Mouse (Mus musculus) CH12.LX (cell line): ENCODE results near the gene Mrpl40. TPM values are rescaled to one million over a fixed set of nuclear protein-coding genes. Genes with fewer than 3 reads are reported as not detected.
"Not testable (repeated sequence)": the region's sequence is repeated elsewhere in the genome, so short reads cannot be mapped to it uniquely, and the experiment has no call there.

Experiments used
- DNase-seq: peaks from one replicate; pipeline ENCODE4 v3.0.0-alpha.2; 2013; ENCODE audit errors: extremely low read depth
- H3K27ac ChIP-seq: 2 replicates; pipeline ENCODE4 v1.5.1; 2012; ENCODE audit warnings: low read depth, mild to moderate bottlenecking, control low read depth, moderate library complexity; ENCODE audit not compliant: insufficient read depth
- H3K27me3 ChIP-seq: replicated peaks from 2 replicates; pipeline ENCODE3; 2012; ENCODE audit warnings: inconsistent platforms
- H3K36me3 ChIP-seq, 2 experiments: replicated peaks in 1 of 2; 2 replicates each; pipeline versions ENCODE3 to v1.6.1; 2012; ENCODE audit warnings: inconsistent platforms in 1 of 2, low read length in 1 of 2, mild to moderate bottlenecking in 1 of 2, mixed read lengths in 1 of 2, moderate library complexity in 1 of 2; ENCODE audit not compliant: control insufficient read depth in 1 of 2, insufficient read depth in 1 of 2
- H3K4me1 ChIP-seq, 2 experiments: 2 replicates each; pipeline ENCODE4 v1.6.1; 2012; ENCODE audit warnings: inconsistent platforms in 1 of 2, moderate library complexity in 1 of 2; ENCODE audit not compliant: insufficient read depth in 2 of 2, control insufficient read depth in 1 of 2
- H3K4me2 ChIP-seq: 2 replicates; pipeline ENCODE4 v1.6.1; 2012; ENCODE audit warnings: low read depth, mild to moderate bottlenecking, control low read depth; ENCODE audit not compliant: poor library complexity, insufficient read depth, severe bottlenecking
- H3K4me3 ChIP-seq, 3 experiments: fragments of 150-350 bp in 1 of 3; sonication (generic) in 1 of 3; replicated peaks in 1 of 3; 2 replicates each; pipeline versions ENCODE3 to v1.5.1; 2011 to 2012; ENCODE audit warnings: low read depth in 2 of 3, low read length in 2 of 3, mild to moderate bottlenecking in 2 of 3, moderate library complexity in 2 of 3, control low read depth in 1 of 3, improper control_type of control experiment in 1 of 3, inconsistent platforms in 1 of 3, mixed read lengths in 1 of 3; ENCODE audit not compliant: poor library complexity in 1 of 3
- H3K79me2 ChIP-seq: replicated peaks from 2 replicates; pipeline ENCODE4 v1.6.1; 2012; ENCODE audit warnings: mild to moderate bottlenecking, moderate library complexity; ENCODE audit not compliant: control insufficient read depth, poor library complexity, insufficient read depth, severe bottlenecking; ENCODE audit errors: extremely low read depth
- H3K9ac ChIP-seq: 2 replicates; pipeline ENCODE4 v1.6.1; 2012; ENCODE audit warnings: low read depth, mild to moderate bottlenecking, control low read depth, moderate library complexity; ENCODE audit not compliant: insufficient read depth
- H3K9me3 ChIP-seq: replicated peaks from 2 replicates; pipeline ENCODE3; 2012; ENCODE audit warnings: low read length, inconsistent platforms, mixed read lengths
- CHD1 ChIP-seq: IDR thresholded peaks from 2 replicates; pipeline ENCODE4 v1.6.1; 2012; ENCODE audit warnings: low read depth, low read length, improper control_type of control experiment, inconsistent platforms
- CTCF ChIP-seq, 2 experiments: IDR thresholded peaks in 1 of 2; conservative IDR thresholded peaks in 1 of 2; 2 replicates each; pipeline ENCODE4 v1.5.1; 2011 to 2012; ENCODE audit warnings: low read depth in 2 of 2, low read length in 2 of 2, improper control_type of control experiment in 1 of 2, inconsistent platforms in 1 of 2, mild to moderate bottlenecking in 1 of 2, moderate library complexity in 1 of 2
- ELF1 ChIP-seq: IDR thresholded peaks from 2 replicates; pipeline ENCODE4 v1.6.1; 2014; ENCODE audit warnings: low read depth, mild to moderate bottlenecking, inconsistent platforms, low read length, improper control_type of control experiment
- EP300 ChIP-seq: IDR thresholded peaks from 2 replicates; pipeline ENCODE4 v1.6.1; 2011; ENCODE audit warnings: low read length, improper control_type of control experiment
- GABPA ChIP-seq: IDR thresholded peaks from 2 replicates; pipeline ENCODE4 v1.6.1; 2012; ENCODE audit warnings: low read depth, low read length, improper control_type of control experiment, inconsistent platforms; ENCODE audit not compliant: insufficient replicate concordance
- MAFK ChIP-seq: IDR thresholded peaks from 2 replicates; pipeline ENCODE4 v1.6.1; 2011; ENCODE audit warnings: low read length, improper control_type of control experiment; ENCODE audit not compliant: insufficient replicate concordance
- MAZ ChIP-seq: IDR thresholded peaks from 2 replicates; pipeline ENCODE4 v1.6.1; 2012; ENCODE audit warnings: low read depth, mild to moderate bottlenecking, inconsistent platforms, low read length, improper control_type of control experiment, moderate library complexity
- MXI1 ChIP-seq: IDR thresholded peaks from 2 replicates; pipeline ENCODE4 v1.6.1; 2011; ENCODE audit warnings: mild to moderate bottlenecking, low read depth, low read length, improper control_type of control experiment
- NELFE ChIP-seq: IDR thresholded peaks from 2 replicates; pipeline ENCODE4 v1.6.1; 2011; ENCODE audit warnings: low read depth, low read length, improper control_type of control experiment
- NRF1 ChIP-seq: IDR thresholded peaks from 2 replicates; pipeline ENCODE4 v1.6.1; 2014; ENCODE audit warnings: low read depth, mild to moderate bottlenecking, inconsistent platforms, low read length, improper control_type of control experiment, moderate library complexity
- POLR2A ChIP-seq: IDR thresholded peaks from 2 replicates; pipeline ENCODE4 v1.6.1; 2011; ENCODE audit warnings: low read depth, mild to moderate bottlenecking, improper control_type of control experiment, low read length
- POLR2AphosphoS2 ChIP-seq: IDR thresholded peaks from 2 replicates; pipeline ENCODE4 v1.6.1; 2011; ENCODE audit warnings: low read depth, low read length, improper control_type of control experiment
- SMC3 ChIP-seq: IDR thresholded peaks from 2 replicates; pipeline ENCODE4 v1.6.1; 2011; ENCODE audit warnings: low read depth, low read length, improper control_type of control experiment
- TBP ChIP-seq: conservative IDR thresholded peaks from 2 replicates; pipeline ENCODE4 v1.6.1; 2011; ENCODE audit warnings: low read depth, low read length, improper control_type of control experiment
- UBTF ChIP-seq: IDR thresholded peaks from 2 replicates; pipeline ENCODE4 v1.6.1; 2012; ENCODE audit warnings: low read depth, mild to moderate bottlenecking, inconsistent platforms, low read length, improper control_type of control experiment, moderate library complexity
- ZC3H11A ChIP-seq: IDR thresholded peaks from 2 replicates; pipeline ENCODE4 v1.6.1; 2012; ENCODE audit warnings: low read depth, mild to moderate bottlenecking, inconsistent platforms, low read length, improper control_type of control experiment
- ZMIZ1 ChIP-seq: IDR thresholded peaks from 2 replicates; pipeline ENCODE4 v1.6.1; 2012; ENCODE audit warnings: low read depth, mild to moderate bottlenecking, inconsistent platforms, low read length, improper control_type of control experiment
- dilution Hi-C: fragments of 300-500 bp; cut with MboI; formaldehyde crosslinking; loops from 2 replicates; pipeline ENCODE4 v1.14.3; 2020; ENCODE audit warnings: low sequenced_read_pairs; ENCODE audit not compliant: extremely low pct_unique_long_range_greater_than_20kb, extremely low pct_ligation_motif_present
- in situ Hi-C: fragments of 300-500 bp; cut with MboI; formaldehyde crosslinking; loops from 3 replicates; pipeline ENCODE4 v1.14.3; 2019; ENCODE audit warnings: low sequenced_read_pairs, low pct_ligation_motif_present, low pct_unique_long_range_greater_than_20kb, mixed read lengths
- polyA plus RNA-seq: library from polyadenylated mRNA; unstranded; fragments of >175 nt; gene quantifications from 2 replicates; pipeline ENCODE4 v1.2.1, GENCODE M21; 2012; ENCODE audit warnings: low read depth; ENCODE audit not compliant: insufficient read length
- total RNA-seq, 2 experiments: library from RNA; depleted of rRNA; stranded (reverse); fragments of 300-350 nt in 1 of 2; fragments of >200 nt in 1 of 2; gene quantifications; 2 replicates each; pipeline ENCODE4 v1.2.3; 2012 to 2014

The Mrpl40 gene
- total and polyA plus RNA-seq, 3 experiments: 115 to 188 (median 171) TPM

DNA sequence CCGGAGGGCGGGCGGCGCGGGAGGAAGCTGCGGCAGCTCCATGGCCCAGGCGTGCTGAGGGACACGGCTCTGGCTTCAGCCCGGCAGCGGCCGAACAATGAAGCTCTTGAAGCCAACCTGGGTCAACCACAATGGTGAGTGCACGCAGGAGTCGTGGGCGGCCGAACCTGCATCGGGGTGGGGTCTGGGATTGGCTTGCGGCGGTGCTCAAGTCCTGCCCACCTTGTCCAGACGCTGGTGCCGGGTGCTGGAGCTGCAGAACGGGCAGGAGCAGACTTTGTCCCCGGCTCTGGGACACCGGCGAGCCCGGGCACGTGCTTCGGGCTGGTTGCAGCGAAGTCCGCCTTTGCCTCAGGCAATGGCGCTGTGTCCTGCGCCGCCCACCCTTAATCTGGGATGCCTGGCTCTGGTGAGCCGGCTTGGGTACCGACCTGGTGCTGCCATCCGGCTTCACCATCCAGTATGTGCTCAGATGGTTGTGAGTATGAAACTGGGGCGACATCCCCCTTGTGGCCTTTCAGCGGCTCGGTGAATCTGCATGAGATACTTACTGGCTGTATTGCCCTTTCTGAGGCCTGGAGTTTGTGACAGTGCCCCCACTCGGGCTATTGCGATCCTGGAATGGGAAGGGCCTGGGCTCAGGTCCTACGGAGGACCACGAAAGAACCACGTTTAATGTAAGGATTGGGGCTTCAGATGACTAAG is 876 bp upstream of the Mrpl40 start (continued):
- TF ChIP-seq CHD1 (peak; percentile 39; the same call in 1 of the 2 replicates), ELF1 (no peak), ZMIZ1 (peak; percentile 12; the same call in 1 of the 2 replicates), MXI1 (peak; percentile 66), SMC3 (no peak; the same call in 1 of the 2 replicates), NELFE (no peak; the same call in 1 of the 2 replicates), EP300 (no peak), TBP (0 out of 2 replicates have a peak, but pooled peaks have one; percentile 53), MAFK (no peak), GABPA (no peak), NRF1 (no peak), CTCF (conservative IDR thresholded peaks at IDR 0.05 in 1 of 2, IDR thresholded peaks at IDR 0.05 in 1 of 2; ENCODE audit: low read depth in 2 of 2, low read length in 2 of 2) (peak in 1 of 2 experiments; percentile 73; a peak in 2 of 4 replicates), ZC3H11A (no peak), POLR2AphosphoS2 (no peak)
- TF ChIP-seq, all 38 proteins: peak for 16

DNA sequence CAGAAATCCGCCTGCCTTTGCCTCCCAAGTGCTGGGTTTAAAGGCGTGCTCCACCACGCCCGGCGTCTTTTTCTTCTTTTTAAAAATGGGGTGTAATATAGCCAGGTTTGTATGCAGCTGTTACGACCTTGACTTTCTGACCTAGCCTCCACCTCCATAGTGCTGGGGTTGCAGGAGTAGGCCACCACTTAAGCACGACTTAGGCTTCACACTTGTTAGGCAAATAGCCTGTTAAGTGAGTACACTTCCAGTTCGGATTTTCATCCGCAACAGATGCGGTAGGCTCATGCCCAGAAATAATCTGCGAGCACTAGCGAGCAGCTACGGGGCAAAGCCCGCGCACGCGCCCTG is 596 bp downstream of the Mrpl40 start:
- DNase-seq: no peak
- dilution Hi-C loops: no loop called here
- Histone ChIP-seq H3K4me2 (peak overlapping the region; percentile 91), H3K9ac (peak overlapping the region; percentile 68), H3K4me1 (peaks cover 2 to 42% of the 10 kb centered on the region in 2 experiments; a peak in 3 of 4 replicates), H3K4me3 (peak overlapping the region; percentile 73 to 91 (median 75)), H3K27me3 (no peaks in the 10 kb centered on the region), H3K9me3 (no peaks in the 10 kb centered on the region), H3K79me2 (peaks cover 52% of the 10 kb centered on the region), H3K36me3 (peaks cover 32 to 62% of the 10 kb centered on the region in 2 experiments), H3K27ac (peak overlapping the region; percentile 23; the same call in 1 of the 2 replicates)
- in situ Hi-C loops: loop anchor here (10.0 kb wide), 1 partner anchor 209 kb away; no protein-coding TSS in a partner anchor
- no peak for TF ChIP-seq POLR2A
- TF ChIP-seq UBTF: no peak
- TF ChIP-seq MAZ: no peak

GRCm38 (mm10) chr16:18870495-18870894 is 6.2 kb downstream of the Mrpl40 start:
- in situ Hi-C loops: loop anchor here (10.0 kb wide), 1 partner anchor 214 kb away; no protein-coding TSS in a partner anchor
- peaks cover 0 to 20% of the 10 kb centered on the region in 2 experiments; a peak in 2 of 4 replicates for H3K4me1 ChIP-seq
- H3K9ac ChIP-seq, H3K4me2 ChIP-seq, H3K9me3 ChIP-seq, dilution Hi-C loops, H3K27ac ChIP-seq, H3K27me3 ChIP-seq, H3K79me2 ChIP-seq, DNase-seq, H3K4me3 ChIP-seq: not testable (repeated sequence)
- peaks cover 28 to 46% of the 10 kb centered on the region in 2 experiments for H3K36me3 ChIP-seq
